Mouse (Mus musculus) MEL-GATA-1-ER (cell line): ENCODE measurements around the gene Zbtb8b.
A peak's percentile ranks its signal among the peaks of the same experiment; 100 is the strongest.
"Not testable (repeated sequence)": the region's sequence is repeated elsewhere in the genome, so short reads cannot be mapped to it uniquely, and the experiment has no call there.

ENCODE experiments used
- DNase-seq: peaks from one replicate; pipeline ENCODE4 v3.0.0-alpha.2; 2012; ENCODE audit warnings: low read depth; ENCODE audit errors: extremely low read depth

Gene Zbtb8b

GRCm38 (mm10) chr4:129440340-129441063 is at the start of gene Zbtb8b:
Gene Zbtb8b, minus strand, starts transcription at chr4:129440853.
- no peak for DNase-seq

- no peak for DNase-seq
Measured at GRCm38 (mm10) chr4:129481090-129481489, 40.4 kb upstream of the Zbtb8b start.

GRCm38 (mm10) chr4:129479863-129480262 is 39.2 kb upstream of the Zbtb8b start:
- DNase-seq: no peak

- no peak for DNase-seq
Measured at GRCm38 (mm10) chr4:129476047-129476446, 35.4 kb upstream of the Zbtb8b start.

GRCm38 (mm10) chr4:129464286-129464815 is 23.7 kb upstream of the Zbtb8b start:
- DNase-seq: no peak

GRCm38 (mm10) chr4:129463097-129464059 is 22.7 kb upstream of the Zbtb8b start:
- DNase-seq: peak; percentile 62

GRCm38 (mm10) chr4:129462118-129462517 is 21.5 kb upstream of the Zbtb8b start:
- no peak for DNase-seq

GRCm38 (mm10) chr4:129461183-129461960 is 20.7 kb upstream of the Zbtb8b start, which contains the start of gene Bsdc1:
Gene Bsdc1, plus strand, starts transcription at chr4:129461581.
- DNase-seq: peak; percentile 99

- no peak for DNase-seq
Measured at GRCm38 (mm10) chr4:129460827-129461182, 20.2 kb upstream of the Zbtb8b start.

GRCm38 (mm10) chr4:129459726-129460125 is 19.1 kb upstream of the Zbtb8b start:
- DNase-seq: no peak

GRCm38 (mm10) chr4:129457311-129457710 is 16.7 kb upstream of the Zbtb8b start:
- not testable (repeated sequence) for DNase-seq

- DNase-seq: no peak
Measured at GRCm38 (mm10) chr4:129456126-129456525, 15.5 kb upstream of the Zbtb8b start.

GRCm38 (mm10) chr4:129455265-129455664 is 14.6 kb upstream of the Zbtb8b start:
- peak; percentile 62 for DNase-seq

GRCm38 (mm10) chr4:129451471-129452169 is 11.0 kb upstream of the Zbtb8b start:
- DNase-seq: no peak

GRCm38 (mm10) chr4:129450851-129451250 is 10.2 kb upstream of the Zbtb8b start:
- no peak for DNase-seq

GRCm38 (mm10) chr4:129448713-129449112 is 8.1 kb upstream of the Zbtb8b start:
- DNase-seq: no peak

GRCm38 (mm10) chr4:129447778-129448563 is 7.3 kb upstream of the Zbtb8b start:
- peak; percentile 49 for DNase-seq

- no peak for DNase-seq
Measured at GRCm38 (mm10) chr4:129447360-129447759, 6.7 kb upstream of the Zbtb8b start.

- DNase-seq: no peak
Measured at GRCm38 (mm10) chr4:129441145-129441544, 492 bp upstream of the Zbtb8b start.

GRCm38 (mm10) chr4:129418321-129418720 is 22.3 kb downstream of the Zbtb8b start:
- no peak for DNase-seq
